Comparison of ENCODE assay signal across 8 mouse cellular contexts in the genomic region with DNA sequence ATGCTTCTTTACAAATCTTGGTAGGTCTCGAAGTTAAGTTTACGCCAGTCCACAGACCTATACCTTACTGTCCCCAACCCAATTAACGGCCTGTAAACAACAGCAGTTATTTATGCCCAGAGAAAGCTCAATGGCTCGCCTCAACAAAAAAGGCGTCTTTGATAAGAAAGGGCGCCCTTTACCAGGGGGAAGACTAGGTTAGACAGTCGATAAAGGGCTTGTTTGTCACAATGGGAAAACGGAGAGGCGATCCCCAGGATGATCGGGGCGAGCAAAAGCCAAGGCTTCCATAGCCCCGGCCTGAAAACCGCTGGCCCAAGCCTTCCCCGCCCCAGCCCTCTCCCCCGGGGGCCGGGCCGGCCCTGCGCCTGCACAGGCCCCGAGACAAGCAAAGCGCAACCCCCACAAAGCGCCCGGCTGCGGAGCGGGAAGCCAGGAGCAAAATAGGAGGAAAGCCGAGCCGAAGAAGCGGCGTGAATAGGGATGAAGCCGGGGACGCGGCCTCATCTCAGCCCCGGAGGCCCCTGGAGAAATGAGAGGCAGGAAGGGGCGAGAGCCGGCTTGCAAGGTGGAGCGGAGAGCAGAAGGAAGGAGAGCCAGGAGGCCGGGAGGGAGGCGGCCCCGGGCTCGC. TPM values are rescaled to one million over a fixed set of nuclear protein-coding genes. Genes with fewer than 3 reads are reported as not detected.
DNase-seq lines count a peak whose midpoint lies in the region; ATAC-seq and TF ChIP-seq lines count a peak whose summit lies in the region.

No protein-coding gene starts in this region.

- no peaks in the 10 kb centered on the region for H3K27me3 ChIP-seq in limb, embryonic 11.5 days (ENCODE audit: control insufficient read depth, insufficient read depth, low read length)
- H3K27me3 ChIP-seq in neural tube, embryonic 12.5 days (replicated peaks) = no peaks in the 10 kb centered on the region

- TF ChIP-seq CTCF in layer of hippocampus, adult 2 months (conservative IDR thresholded peaks at IDR 0.05) = no peak

- DNase-seq in layer of hippocampus, adult 2 months (ENCODE audit: low spot score in 2 of 2) = peak in 1 of 2 experiments; percentile 34
- DNase-seq in layer of hippocampus, adult 18-20 months (ENCODE audit: low spot score in 2 of 2) = no peak
- DNase-seq in adipocyte (ENCODE audit: low spot score) = peak; percentile 31
- DNase-seq in limb, embryonic 11.5 days (ENCODE audit: low spot score) = no peak
- no peak for DNase-seq in thymus, adult 18-20 months
- no peak for DNase-seq in thymus, postnatal 25 days

- WGBS in limb, embryonic 11.5 days = under 1% methylated on average over 39 of the region's 39 CpGs
- WGBS in neural tube, embryonic 12.5 days = under 1% methylated on average over 39 of the region's 39 CpGs

- H3K4me1 ChIP-seq in limb, embryonic 11.5 days (ENCODE audit: control insufficient read depth, insufficient read depth, low read length) = peaks cover 5% of the 10 kb centered on the region; the same call in 1 of the 2 replicates
- H3K4me1 ChIP-seq in neural tube, embryonic 12.5 days = peaks cover 17% of the 10 kb centered on the region

- no peaks in the 10 kb centered on the region for H3K9me3 ChIP-seq in limb, embryonic 11.5 days (ENCODE audit: control insufficient read depth, low read length)
- no peaks in the 10 kb centered on the region for H3K9me3 ChIP-seq in neural tube, embryonic 12.5 days

- H3K36me3 ChIP-seq in limb, embryonic 11.5 days (ENCODE audit: control insufficient read depth, insufficient read depth, low read length) = no peaks in the 10 kb centered on the region
- H3K36me3 ChIP-seq in neural tube, embryonic 12.5 days = no peaks in the 10 kb centered on the region

- H3K9ac ChIP-seq in limb, embryonic 11.5 days (ENCODE audit: low read length) = peak overlapping the region; percentile 98
- peak overlapping the region; percentile 98 for H3K9ac ChIP-seq in neural tube, embryonic 12.5 days

- ATAC-seq in erythroid progenitor cell, adult 5-6 weeks (replicated peaks; ENCODE audit: low FRiP score, poor library complexity, severe bottlenecking) = peak; percentile 63
- ATAC-seq in limb, embryonic 11.5 days (ENCODE audit: insufficient number of reproducible peaks, low FRiP score, low TSS enrichment, low read depth) = peak; percentile 46
- ATAC-seq in neural tube, embryonic 12.5 days (ENCODE audit: low FRiP score, low read depth) = peak; percentile 62

- peak overlapping the region; percentile 95 for H3K4me3 ChIP-seq in layer of hippocampus, adult 2 months
- H3K4me3 ChIP-seq in limb, embryonic 11.5 days (ENCODE audit: low read depth, low read length) = peak overlapping the region; percentile 100
- peak overlapping the region; percentile 96 for H3K4me3 ChIP-seq in neural tube, embryonic 12.5 days

- peak overlapping the region; percentile 70 for H3K4me2 ChIP-seq in limb, embryonic 11.5 days (ENCODE audit: low read depth, severe bottlenecking)
- peak overlapping the region; percentile 65 for H3K4me2 ChIP-seq in neural tube, embryonic 12.5 days (replicated peaks)

- peak overlapping the region; percentile 97 for H3K27ac ChIP-seq in layer of hippocampus, adult 2 months
- H3K27ac ChIP-seq in limb, embryonic 11.5 days (replicated peaks; ENCODE audit: low read depth, low read length) = peak overlapping the region; percentile 90
- peak overlapping the region; percentile 92 for H3K27ac ChIP-seq in neural tube, embryonic 12.5 days

RNA-seq across cellular contexts. Expression of a gene that starts 0.7 kb away (rescaled TPM):
- total RNA-seq in layer of hippocampus, adult 2 months (2021) = 10 to 100 TPM; 53.0 to 58.9 TPM
- 10 to 100 TPM; 47.5 to 48.8 TPM for total RNA-seq in layer of hippocampus, adult 18-20 months (2021)
- 50.5 and 65.4 TPM in 2 replicates for total RNA-seq in erythroid progenitor cell, adult 5-6 weeks (2015; ENCODE audit: low replicate concordance)
- 57.3 and 90.6 TPM in 2 replicates for total RNA-seq in erythroid progenitor cell, adult 5-6 weeks (2017; ENCODE audit: low replicate concordance)
- 52.9 and 55.0 TPM in 2 replicates for polyA plus RNA-seq in limb, embryonic 11.5 days (2014; fragmentation: Nextera tagmentation; extraction: Ambion mirVana)
- 69.0 and 71.0 TPM in 2 replicates for polyA plus RNA-seq in neural tube, embryonic 12.5 days (2016; fragmentation: Nextera tagmentation; extraction: Ambion mirVana)

RNA-seq across cellular contexts. Expression of a gene that starts 23.7 kb away (rescaled TPM):
- total RNA-seq in layer of hippocampus, adult 2 months (2021) = 1 to 10 TPM; 3.9 to 4.2 TPM
- total RNA-seq in layer of hippocampus, adult 18-20 months (2021) = 1 to 10 TPM; 2.5 to 3.8 TPM
- not detected in 2 replicates for total RNA-seq in erythroid progenitor cell, adult 5-6 weeks (2015; ENCODE audit: low replicate concordance)
- not detected in 2 replicates for total RNA-seq in erythroid progenitor cell, adult 5-6 weeks (2017; ENCODE audit: low replicate concordance)
- 3.9 and 4.2 TPM in 2 replicates for polyA plus RNA-seq in limb, embryonic 11.5 days (2014; fragmentation: Nextera tagmentation; extraction: Ambion mirVana)
- polyA plus RNA-seq in neural tube, embryonic 12.5 days (2016; fragmentation: Nextera tagmentation; extraction: Ambion mirVana) = 5.7 and 7.3 TPM in 2 replicates

RNA-seq across cellular contexts. Expression of a gene that starts 48.7 kb away (rescaled TPM):
- 1 to 10 TPM; 7.5 to 9.2 TPM for total RNA-seq in layer of hippocampus, adult 2 months (2021)
- 1 to 10 TPM; 7.3 to 7.5 TPM for total RNA-seq in layer of hippocampus, adult 18-20 months (2021)
- total RNA-seq in erythroid progenitor cell, adult 5-6 weeks (2015; ENCODE audit: low replicate concordance) = not detected in 2 replicates
- total RNA-seq in erythroid progenitor cell, adult 5-6 weeks (2017; ENCODE audit: low replicate concordance) = not detected in 2 replicates
- polyA plus RNA-seq in limb, embryonic 11.5 days (2014; fragmentation: Nextera tagmentation; extraction: Ambion mirVana) = 57.2 and 57.4 TPM in 2 replicates
- 38.2 and 44.0 TPM in 2 replicates for polyA plus RNA-seq in neural tube, embryonic 12.5 days (2016; fragmentation: Nextera tagmentation; extraction: Ambion mirVana)

Comparison
In these comparisons a context has a peak if more than half of its experiments do, and no peak if none do; other contexts are left out.
1. RNA of a gene that starts 48.7 kb away (total RNA-seq): 7.5 to 9.2 TPM in layer of hippocampus, adult 2 months and 7.3 to 7.5 TPM in layer of hippocampus, adult 18-20 months; not detected in erythroid progenitor cell, adult 5-6 weeks; every median in the first group is over 4 times any median in the second.
2. Peak in every context shown above with its lines, with median percentiles within 50 percentile points of each other: H3K27ac ChIP-seq, H3K4me3 ChIP-seq and ATAC-seq.